Mouse (Mus musculus) embryonic facial prominence, embryonic 11.5 days (tissue): ENCODE results near the gene Fgfr2. TPM values are rescaled to one million over a fixed set of nuclear protein-coding genes. Genes with fewer than 3 reads are reported as not detected.

Source experiments
- ATAC-seq: fragments of 200-750 bp; cut with Nextera tagmentation; replicated peaks from 2 replicates; pipeline ENCODE4 v1.8.0; 2017; ENCODE audit warnings: low read depth; ENCODE audit not compliant: insufficient number of reproducible peaks, low FRiP score, low TSS enrichment
- DNase-seq: peaks from one replicate; pipeline ENCODE4 v3.0.0-alpha.2; 2015; ENCODE audit warnings: low spot score
- H3K27ac ChIP-seq: fragments of 300-500 bp; sonication (generic); replicated peaks from 2 replicates; pipeline ENCODE4 v1.5.1; 2014; ENCODE audit warnings: mild to moderate bottlenecking, low read depth, low read length, control low read depth
- H3K27me3 ChIP-seq: fragments of 300-500 bp; sonication (generic); 2 replicates; pipeline ENCODE4 v1.6.1; 2014; ENCODE audit warnings: mild to moderate bottlenecking, low read length, moderate library complexity, mixed read lengths; ENCODE audit not compliant: control insufficient read depth, insufficient read depth
- H3K36me3 ChIP-seq: fragments of 300-500 bp; sonication (generic); replicated peaks from 2 replicates; pipeline ENCODE4 v1.6.1; 2014; ENCODE audit warnings: low read depth, mild to moderate bottlenecking, low read length, moderate library complexity, mixed read lengths; ENCODE audit not compliant: control insufficient read depth, insufficient read depth
- H3K4me1 ChIP-seq: fragments of 300-500 bp; sonication (generic); 2 replicates; pipeline ENCODE4 v1.6.1; 2014; ENCODE audit warnings: low read length, mixed read lengths; ENCODE audit not compliant: control insufficient read depth, insufficient read depth
- H3K4me2 ChIP-seq: fragments of 300-500 bp; sonication (generic); 2 replicates; pipeline ENCODE4 v1.6.1; 2014; ENCODE audit warnings: low read depth, mild to moderate bottlenecking, control low read depth, low read length, moderate library complexity
- H3K4me3 ChIP-seq: fragments of 300-500 bp; sonication (generic); 2 replicates; pipeline ENCODE4 v1.5.1; 2014; ENCODE audit warnings: low read depth, low read length, control low read depth
- H3K9ac ChIP-seq: fragments of 300-500 bp; sonication (generic); replicated peaks from 2 replicates; pipeline ENCODE4 v1.6.1; 2014; ENCODE audit warnings: mild to moderate bottlenecking, control low read depth, low read length
- H3K9me3 ChIP-seq: fragments of 300-500 bp; sonication (generic); replicated peaks from 2 replicates; pipeline ENCODE4 v1.6.1; 2016; ENCODE audit warnings: mild to moderate bottlenecking, low read length, inconsistent platforms, mixed read lengths; ENCODE audit not compliant: control insufficient read depth
- WGBS: fragments of 180-500 bp; shearing (Covaris S2); extraction: QIAGEN DNeasy Blood & Tissue Kit; methylation state at CpG from one replicate; pipeline ENCODE4 v1.1.7; 2014; 5-methylcytosine and 5-hydroxymethylcytosine counted together
- polyA plus RNA-seq: library from polyadenylated mRNA; unstranded; fragments of >200 nt; fragmentation: Nextera tagmentation; extraction: Ambion mirVana; gene quantifications from 2 replicates; pipeline ENCODE4 v1.2.1, GENCODE M21; 2014

Fgfr2 gene
- polyA plus RNA-seq, 1 experiment from 2014 or later: 75.6 TPM

- DNase-seq (no peak), ATAC-seq (no peak)
- H3K36me3 ChIP-seq: no peaks in the 10 kb centered on the region
- H3K27me3 ChIP-seq: no peaks in the 10 kb centered on the region
- H3K4me3 ChIP-seq: no peak overlapping the region
- no peak overlapping the region for H3K27ac ChIP-seq
- no peaks in the 10 kb centered on the region for H3K9me3 ChIP-seq
- H3K9ac ChIP-seq: no peak overlapping the region
- 61% methylated on average over 6 of the region's 6 CpGs for WGBS
- H3K4me1 ChIP-seq: no peaks in the 10 kb centered on the region
- no peak overlapping the region for H3K4me2 ChIP-seq
These were observed 911.0 kb downstream of the Fgfr2 start for GRCm38 (mm10) chr7:132211920-132212701.

DNA sequence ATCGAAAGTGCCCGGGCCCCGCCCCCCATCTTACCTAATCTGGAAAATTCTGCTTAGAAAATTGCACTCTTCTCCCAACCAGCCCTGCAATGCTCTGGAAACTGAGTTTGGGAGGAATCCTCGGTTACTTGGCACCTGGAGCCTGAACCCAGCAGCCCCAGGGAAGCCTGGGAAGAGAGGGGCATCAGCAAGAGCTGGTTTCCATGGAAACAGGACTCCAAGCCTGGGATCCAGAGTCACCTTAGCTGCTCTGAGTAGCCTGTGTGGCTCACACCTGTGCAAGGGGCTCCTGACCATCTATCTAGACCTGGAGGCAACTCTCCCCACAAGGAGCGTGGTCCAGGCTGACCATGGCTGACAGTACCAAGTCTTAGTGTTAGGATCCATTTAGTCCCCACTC, 912.5 kb downstream of the Fgfr2 start:
- no peak overlapping the region for H3K9ac ChIP-seq
- no peaks in the 10 kb centered on the region for H3K27me3 ChIP-seq
- H3K27ac ChIP-seq: no peak overlapping the region
- ATAC-seq: 0 out of 2 replicates have a peak, but pooled peaks have one; percentile 51
- H3K9me3 ChIP-seq: no peaks in the 10 kb centered on the region
- no peak overlapping the region for H3K4me2 ChIP-seq
- H3K4me3 ChIP-seq: no peak overlapping the region
- 77% methylated on average over 5 of the region's 5 CpGs for WGBS
- no peaks in the 10 kb centered on the region for H3K36me3 ChIP-seq
- no peaks in the 10 kb centered on the region for H3K4me1 ChIP-seq
- DNase-seq: no peak

DNA sequence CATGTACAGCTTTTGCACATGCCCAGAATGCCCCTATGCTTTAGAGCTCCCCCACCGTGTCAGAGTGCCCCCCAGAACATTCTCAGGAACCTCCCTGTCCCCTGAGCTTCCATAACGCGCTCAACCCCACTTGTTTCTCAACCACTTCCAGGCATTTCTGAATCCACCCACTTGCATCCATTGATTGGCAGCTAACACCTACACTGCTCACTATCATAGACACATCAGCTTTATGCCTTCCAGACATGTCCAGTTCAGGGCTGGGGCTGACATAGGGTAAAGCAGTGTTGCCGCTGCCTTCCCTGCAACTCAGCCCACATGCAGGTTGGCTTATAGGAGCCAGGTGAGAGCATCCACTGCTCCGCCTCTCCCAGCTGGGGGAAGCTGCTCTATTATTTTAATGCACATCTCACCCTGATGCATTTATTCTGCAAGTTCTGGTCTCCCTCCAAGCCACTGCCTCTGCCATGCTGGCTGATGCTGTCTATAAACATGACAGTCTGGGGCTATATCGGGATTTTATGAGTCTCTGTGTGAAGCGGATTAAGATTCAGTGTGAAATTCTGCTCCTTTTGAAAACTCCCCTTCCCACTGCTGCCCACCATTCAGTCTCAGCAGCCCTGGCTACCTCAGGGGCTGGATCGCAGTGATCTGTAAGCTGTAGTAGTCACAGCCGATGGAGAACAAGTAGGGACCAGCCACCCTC, 914.1 kb downstream of the Fgfr2 start:
- DNase-seq (no peak), ATAC-seq (no peak)
- Histone ChIP-seq H3K9ac (no peak overlapping the region), H3K27me3 (no peaks in the 10 kb centered on the region), H3K36me3 (no peaks in the 10 kb centered on the region), H3K4me3 (no peak overlapping the region), H3K27ac (no peak overlapping the region), H3K9me3 (no peaks in the 10 kb centered on the region), H3K4me2 (no peak overlapping the region), H3K4me1 (no peaks in the 10 kb centered on the region)
- 82% methylated on average over 9 of the region's 9 CpGs for WGBS

GRCm38 (mm10) chr7:132204073-132204612, 919.0 kb downstream of the Fgfr2 start:
- H3K9ac ChIP-seq: no peak overlapping the region
- H3K4me2 ChIP-seq: no peak overlapping the region

DNA sequence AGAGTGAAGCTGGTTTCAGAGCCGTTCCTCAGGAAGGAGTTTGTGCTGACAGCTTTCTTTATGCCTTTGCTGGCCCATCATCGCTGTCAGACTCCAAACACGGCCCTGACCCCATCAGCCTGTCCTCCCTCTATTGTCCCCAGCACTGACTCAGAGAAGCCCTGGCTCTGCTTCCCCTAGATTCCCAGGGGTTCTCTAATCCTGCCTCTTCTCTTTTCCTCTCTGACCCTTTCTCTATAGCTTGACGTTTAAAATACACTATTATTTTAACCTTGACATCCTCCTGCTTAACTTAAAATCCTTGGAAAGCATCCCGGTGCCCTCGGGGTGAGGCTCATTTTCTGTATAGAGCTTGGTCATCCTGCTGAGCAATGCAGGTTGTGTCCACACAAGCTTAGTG, 923.5 kb downstream of the Fgfr2 start:
- H3K9me3 ChIP-seq: no peaks in the 10 kb centered on the region
- 30% methylated on average over 6 of the region's 6 CpGs for WGBS
- H3K4me2 ChIP-seq: no peak overlapping the region
- no peaks in the 10 kb centered on the region for H3K27me3 ChIP-seq
- no peaks in the 10 kb centered on the region for H3K36me3 ChIP-seq
- H3K4me3 ChIP-seq: no peak overlapping the region
- H3K27ac ChIP-seq: no peak overlapping the region
- no peak for ATAC-seq
- H3K4me1 ChIP-seq: no peaks in the 10 kb centered on the region; the same call in 1 of the 2 replicates
- no peak for DNase-seq
- no peak overlapping the region for H3K9ac ChIP-seq

More at GRCm38 (mm10) chr7:132204073-132204612, 919.0 kb downstream of the Fgfr2 start:
- H3K4me1 ChIP-seq: no peaks in the 10 kb centered on the region; the same call in 1 of the 2 replicates
- WGBS: 24% methylated on average over 1 of the region's 1 CpGs
- no peaks in the 10 kb centered on the region for H3K9me3 ChIP-seq
- ATAC-seq (0 out of 2 replicates have a peak, but pooled peaks have one; percentile 36), DNase-seq (peak; percentile 61)
- H3K4me3 ChIP-seq: no peak overlapping the region
- no peaks in the 10 kb centered on the region for H3K27me3 ChIP-seq
- H3K36me3 ChIP-seq: no peaks in the 10 kb centered on the region
- no peak overlapping the region for H3K27ac ChIP-seq

DNA sequence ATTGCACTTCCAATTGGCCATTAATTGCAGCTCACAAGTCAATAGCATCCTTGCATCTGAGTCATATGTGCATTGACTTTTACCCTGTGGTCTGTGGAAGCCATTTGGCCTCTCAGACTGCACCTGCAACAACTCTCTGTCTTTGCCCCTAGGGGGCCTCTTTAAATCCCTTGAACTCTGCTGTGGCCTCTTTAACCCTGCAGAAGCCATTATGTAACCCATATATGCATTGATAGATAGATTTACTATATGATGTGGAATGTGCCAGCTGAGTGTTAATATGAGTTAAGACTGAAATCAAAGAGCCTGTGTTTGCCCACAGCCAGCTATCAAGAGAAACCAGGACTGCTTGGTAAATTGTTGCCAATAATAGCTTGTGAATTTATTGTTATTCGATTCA, 924.3 kb downstream of the Fgfr2 start:
- DNase-seq (no peak), ATAC-seq (no peak)
- 92% methylated on average over 1 of the region's 1 CpGs for WGBS
- no peak overlapping the region for H3K4me2 ChIP-seq
- H3K27me3 ChIP-seq: no peaks in the 10 kb centered on the region
- no peak overlapping the region for H3K9ac ChIP-seq
- H3K4me3 ChIP-seq: no peak overlapping the region
- no peaks in the 10 kb centered on the region for H3K9me3 ChIP-seq
- H3K27ac ChIP-seq: no peak overlapping the region
- H3K4me1 ChIP-seq: no peaks in the 10 kb centered on the region; the same call in 1 of the 2 replicates
- no peaks in the 10 kb centered on the region for H3K36me3 ChIP-seq

DNA sequence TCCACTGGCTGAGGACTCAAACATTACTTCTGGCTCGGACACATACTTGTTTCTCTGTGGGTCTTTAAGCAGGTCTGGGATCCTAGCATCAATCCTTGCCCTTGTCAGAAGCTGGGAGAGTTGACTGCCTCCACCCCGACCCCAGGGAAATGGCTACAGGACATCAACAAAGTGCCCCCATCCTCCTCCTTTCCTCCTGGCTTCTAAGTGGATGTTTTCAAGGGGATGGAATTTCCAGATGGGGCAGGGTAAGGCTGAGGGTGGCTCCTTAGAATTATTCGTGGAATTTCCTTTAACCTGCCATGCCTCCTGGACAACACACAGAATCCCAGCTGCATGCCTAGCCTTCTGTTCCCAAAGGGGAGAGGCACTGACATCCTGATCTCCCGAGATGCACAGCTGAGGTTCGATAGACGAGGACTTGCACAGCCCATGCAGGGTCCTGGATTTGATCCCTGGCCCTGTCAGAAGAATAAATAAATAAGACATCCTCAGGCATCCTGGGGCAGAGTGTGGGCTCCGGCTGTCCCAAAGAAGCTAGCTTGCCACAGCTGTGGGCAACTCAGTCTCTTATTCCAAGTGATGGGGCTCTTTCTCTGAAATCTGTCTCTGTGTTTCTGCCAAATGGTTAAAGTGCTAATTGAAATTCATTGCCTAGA, 925.2 kb downstream of the Fgfr2 start:
- ATAC-seq: no peak
- WGBS: 42% methylated on average over 7 of the region's 7 CpGs
- Histone ChIP-seq H3K27me3 (no peaks in the 10 kb centered on the region), H3K36me3 (no peaks in the 10 kb centered on the region), H3K9ac (no peak overlapping the region), H3K9me3 (no peaks in the 10 kb centered on the region), H3K4me2 (no peak overlapping the region), H3K4me1 (no peaks in the 10 kb centered on the region; the same call in 1 of the 2 replicates), H3K4me3 (no peak overlapping the region), H3K27ac (no peak overlapping the region)
- DNase-seq: no peak
